In the genomic region with DNA sequence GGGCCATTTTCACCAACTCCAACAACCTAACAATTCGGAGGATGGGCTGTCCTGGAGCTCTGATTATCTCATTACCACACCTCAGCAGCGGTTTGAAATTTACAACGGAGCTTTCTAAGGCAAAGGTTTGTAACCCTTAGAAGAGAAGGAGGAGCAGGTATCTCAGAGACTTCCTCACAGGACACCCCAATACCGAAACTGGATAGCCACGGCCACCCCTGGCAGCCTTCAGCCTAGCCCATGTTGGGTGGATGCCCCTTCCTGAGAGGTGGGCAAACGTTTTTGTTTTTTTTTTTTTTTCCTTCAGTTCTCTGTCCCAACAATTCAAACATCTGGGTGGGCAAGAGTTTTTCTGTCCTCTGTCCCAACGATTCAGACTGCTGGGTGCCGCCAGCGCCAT, we compare ENCODE assay signal across 8 mouse cellular contexts. TPM values are rescaled to one million over a fixed set of nuclear protein-coding genes. Genes with fewer than 3 reads are reported as not detected.
A peak's percentile ranks its signal among the peaks of the same experiment; 100 is the strongest.
DNase-seq lines count a peak whose midpoint lies in the region; ATAC-seq and TF ChIP-seq lines count a peak whose summit lies in the region.

No protein-coding gene starts in this region.

- TF ChIP-seq EP300 in heart, postnatal 0 days (IDR thresholded peaks at IDR 0.05; ENCODE audit: low read depth) = no peak

- ATAC-seq in heart, embryonic 12.5 days (ENCODE audit: insufficient number of reproducible peaks, low FRiP score) = no peak
- no peak for ATAC-seq in G1E (ENCODE audit: extremely low read depth, insufficient number of reproducible peaks, low FRiP score, poor library complexity, severe bottlenecking)
- no peak for ATAC-seq in heart, postnatal 0 days (ENCODE audit: insufficient read depth, low read depth)

- no peaks in the 10 kb centered on the region for H3K27me3 ChIP-seq in heart, embryonic 12.5 days (replicated peaks)
- no peaks in the 10 kb centered on the region for H3K27me3 ChIP-seq in G1E (ENCODE audit: insufficient read depth, low read length)
- no peaks in the 10 kb centered on the region for H3K27me3 ChIP-seq in heart, postnatal 0 days (ENCODE audit: control insufficient read depth, insufficient read depth, low read length)

- H3K4me1 ChIP-seq in heart, embryonic 12.5 days (replicated peaks) = peaks cover 28% of the 10 kb centered on the region
- H3K4me1 ChIP-seq in G1E (ENCODE audit: insufficient read depth, low read depth, low read length) = peaks cover 81% of the 10 kb centered on the region
- peaks cover 17% of the 10 kb centered on the region; the same call in 1 of the 2 replicates for H3K4me1 ChIP-seq in heart, postnatal 0 days (ENCODE audit: control insufficient read depth, insufficient read depth)

- intact Hi-C loops in heart, postnatal 25 days (cut with DNase I) = no loop called here

- H3K27ac ChIP-seq in heart, embryonic 12.5 days (ENCODE audit: poor library complexity, severe bottlenecking) = no peak overlapping the region
- no peak overlapping the region for H3K27ac ChIP-seq in heart, postnatal 0 days (ENCODE audit: low read depth)
- no peak overlapping the region for H3K27ac ChIP-seq in macrophage

- H3K4me3 ChIP-seq in heart, embryonic 12.5 days = peak overlapping the region; percentile 59
- H3K4me3 ChIP-seq in G1E (ENCODE audit: low read depth, low read length) (peak overlapping the region; percentile 74), macrophage (ENCODE audit: inconsistent target) (peak overlapping the region; percentile 47)
- H3K4me3 ChIP-seq in heart, postnatal 0 days (ENCODE audit: low read depth, low read length) = peak overlapping the region; percentile 59

- WGBS in heart, embryonic 12.5 days = 18% methylated on average over 9 of the region's 9 CpGs
- 16% methylated on average over 9 of the region's 9 CpGs for WGBS in heart, postnatal 0 days
- WGBS in macrophage (ENCODE audit: missing documents) = 12% methylated on average over 9 of the region's 9 CpGs

- H3K79me2 ChIP-seq in macrophage (ENCODE audit: inconsistent target) = no peaks in the 10 kb centered on the region

- H3K9me3 ChIP-seq in heart, embryonic 12.5 days (replicated peaks) = no peaks in the 10 kb centered on the region
- no peaks in the 10 kb centered on the region for H3K9me3 ChIP-seq in G1E (replicated peaks)
- H3K9me3 ChIP-seq in heart, postnatal 0 days (replicated peaks; ENCODE audit: control insufficient read depth, low read length) = no peaks in the 10 kb centered on the region

- no peaks in the 10 kb centered on the region for H3K36me3 ChIP-seq in heart, embryonic 12.5 days
- H3K36me3 ChIP-seq in G1E (replicated peaks) (peaks cover 17% of the 10 kb centered on the region), macrophage (ENCODE audit: inconsistent target) (no peaks in the 10 kb centered on the region)
- no peaks in the 10 kb centered on the region for H3K36me3 ChIP-seq in heart, postnatal 0 days (replicated peaks; ENCODE audit: control insufficient read depth, insufficient read depth, low read length)

- peak overlapping the region; percentile 74 for H3K9ac ChIP-seq in heart, embryonic 12.5 days
- peak overlapping the region; percentile 67 for H3K9ac ChIP-seq in heart, postnatal 0 days (replicated peaks; ENCODE audit: low read depth, low read length)

- no peak for TF ChIP-seq CTCF in G1E (IDR thresholded peaks at IDR 0.05; ENCODE audit: low read depth, low read length)
- no peak for TF ChIP-seq CTCF in heart, postnatal 0 days (IDR thresholded peaks at IDR 0.05; ENCODE audit: low read depth)

- no peak for DNase-seq in heart, postnatal 25 days (ENCODE audit: low spot score)
- no peak for DNase-seq in G1E (ENCODE audit: low spot score)
- DNase-seq in heart, postnatal 0 days (ENCODE audit: low spot score) = no peak
- no peak for DNase-seq in urinary bladder, adult 2 months (ENCODE audit: low spot score)
- no peak for DNase-seq in thymus, postnatal 36 days
- DNase-seq in right cerebral cortex, adult 18-20 months = no peak

- peak overlapping the region; percentile 83 for H3K4me2 ChIP-seq in heart, embryonic 12.5 days
- H3K4me2 ChIP-seq in heart, postnatal 0 days (ENCODE audit: low read depth, low read length) = peak overlapping the region; percentile 95

RNA-seq across cellular contexts. Expression of a gene that starts 0.4 kb away (rescaled TPM):
- 58.7 and 59.1 TPM in 2 replicates for polyA plus RNA-seq in heart, embryonic 12.5 days (2016; fragmentation: Nextera tagmentation; extraction: Ambion mirVana)
- total RNA-seq in heart, postnatal 25 days (2021) = 10 to 100 TPM; 16.3 to 17.0 TPM
- 101 and 113 TPM in 2 replicates for total RNA-seq in G1E (2014; fragmentation: Nextera tagmentation)
- 57.9 and 59.7 TPM in 2 replicates for total RNA-seq in G1E (2017)
- 9.4 and 12.5 TPM in 2 replicates for polyA plus RNA-seq in G1E (2012)
- 6.6 and 9.4 TPM in 2 replicates for total RNA-seq in heart, postnatal 0 days (2014; rRNA removed; ENCODE audit: low replicate concordance)
- 23.8 and 25.7 TPM in 2 replicates for polyA plus RNA-seq in heart, postnatal 0 days (2015; fragmentation: Nextera tagmentation; extraction: Ambion mirVana)
- total RNA-seq in macrophage (2018; cell fraction: chromatin; rRNA removed) = 10 to 100 TPM in 2 of 26 experiments, 1 to 10 TPM in 24; 1.2 to 11.1 (median 3.7) TPM
- total RNA-seq in macrophage (2018; cell fraction: cytosol; rRNA removed) = 10 to 100 TPM; 12.5 to 33.7 (median 20.3) TPM
- total RNA-seq in macrophage (2018; cell fraction: nucleus; rRNA removed) = 10 to 100 TPM in 15 of 26 experiments, 1 to 10 TPM in 11; 5.6 to 22.4 (median 11.0) TPM
- 20.9 to 32.3 TPM (median 29.6 TPM) in 3 replicates for polyA plus RNA-seq in macrophage (2018)
- polyA plus RNA-seq in urinary bladder, adult 2 months (2012; rRNA removed) = 52.2 and 61.9 TPM in 2 replicates

RNA-seq across cellular contexts. Expression of a gene that starts 46.5 kb away (rescaled TPM):
- polyA plus RNA-seq in heart, embryonic 12.5 days (2016; fragmentation: Nextera tagmentation; extraction: Ambion mirVana) = 43.2 and 46.7 TPM in 2 replicates
- 10 to 100 TPM; 17.1 to 18.1 TPM for total RNA-seq in heart, postnatal 25 days (2021)
- total RNA-seq in G1E (2014; fragmentation: Nextera tagmentation) (32.3 and 36.3 TPM in 2 replicates), G1E (2017) (23.4 and 27.2 TPM in 2 replicates)
- polyA plus RNA-seq in G1E (2012) (7.5 and 10.3 TPM in 2 replicates), macrophage (2018) (51.5 to 93.5 TPM (median 73.8 TPM) in 3 replicates)
- 15.6 and 30.2 TPM in 2 replicates for total RNA-seq in heart, postnatal 0 days (2014; rRNA removed; ENCODE audit: low replicate concordance)
- 21.6 and 23.8 TPM in 2 replicates for polyA plus RNA-seq in heart, postnatal 0 days (2015; fragmentation: Nextera tagmentation; extraction: Ambion mirVana)
- total RNA-seq in macrophage (2018; cell fraction: chromatin; rRNA removed) = 10 to 100 TPM; 13.5 to 89.6 (median 60.6) TPM
- 10 to 100 TPM; 26.7 to 98.5 (median 51.9) TPM for total RNA-seq in macrophage (2018; cell fraction: cytosol; rRNA removed)
- total RNA-seq in macrophage (2018; cell fraction: nucleus; rRNA removed) = 100 to 1,000 TPM in 4 of 26 experiments, 10 to 100 TPM in 22; 29.7 to 119 (median 77.9) TPM
- 55.9 and 58.9 TPM in 2 replicates for polyA plus RNA-seq in urinary bladder, adult 2 months (2012; rRNA removed)

RNA-seq across cellular contexts. Expression of a gene that starts 55.9 kb away (rescaled TPM):
- polyA plus RNA-seq in heart, embryonic 12.5 days (2016; fragmentation: Nextera tagmentation; extraction: Ambion mirVana) = 0.29 TPM in 1 of 2 replicates, not detected in the other
- total RNA-seq in heart, postnatal 25 days (2021) = not detected
- total RNA-seq in G1E (2014; fragmentation: Nextera tagmentation) (not detected in 2 replicates), G1E (2017) (not detected in 2 replicates)
- polyA plus RNA-seq in G1E (2012) (not detected in 2 replicates), macrophage (2018) (not detected in 3 replicates)
- not detected in 2 replicates for total RNA-seq in heart, postnatal 0 days (2014; rRNA removed; ENCODE audit: low replicate concordance)
- 0.29 TPM in 1 of 2 replicates, not detected in the other for polyA plus RNA-seq in heart, postnatal 0 days (2015; fragmentation: Nextera tagmentation; extraction: Ambion mirVana)
- not detected for total RNA-seq in macrophage (2018; cell fraction: chromatin; rRNA removed)
- not detected for total RNA-seq in macrophage (2018; cell fraction: cytosol; rRNA removed)
- not detected for total RNA-seq in macrophage (2018; cell fraction: nucleus; rRNA removed)
- not detected in 2 replicates for polyA plus RNA-seq in urinary bladder, adult 2 months (2012; rRNA removed)

RNA-seq across cellular contexts. Expression of a gene that starts 59.6 kb away (rescaled TPM):
- not detected in 2 replicates for polyA plus RNA-seq in heart, embryonic 12.5 days (2016; fragmentation: Nextera tagmentation; extraction: Ambion mirVana)
- not detected for total RNA-seq in heart, postnatal 25 days (2021)
- total RNA-seq in G1E (2014; fragmentation: Nextera tagmentation) (not detected in 2 replicates), G1E (2017) (not detected in 2 replicates)
- polyA plus RNA-seq in G1E (2012) (not detected in 2 replicates), macrophage (2018) (not detected in 3 replicates)
- total RNA-seq in heart, postnatal 0 days (2014; rRNA removed; ENCODE audit: low replicate concordance) = not detected in 2 replicates
- polyA plus RNA-seq in heart, postnatal 0 days (2015; fragmentation: Nextera tagmentation; extraction: Ambion mirVana) = 0.12 TPM in 1 of 2 replicates, not detected in the other
- not detected for total RNA-seq in macrophage (2018; cell fraction: chromatin; rRNA removed)
- not detected for total RNA-seq in macrophage (2018; cell fraction: cytosol; rRNA removed)
- total RNA-seq in macrophage (2018; cell fraction: nucleus; rRNA removed) = not detected
- not detected in 2 replicates for polyA plus RNA-seq in urinary bladder, adult 2 months (2012; rRNA removed)
